Mouse (Mus musculus): ENCODE measurements around the gene Fbxw25. TPM values are rescaled to one million over a fixed set of nuclear protein-coding genes. Genes with fewer than 3 reads are reported as not detected.
"Not testable (repeated sequence)": the region's sequence is repeated elsewhere in the genome, so short reads cannot be mapped to it uniquely, and the experiment has no call there.

The Fbxw25 gene
- not detected for polyA plus RNA-seq (2017; shearing (Covaris generic))

GRCm38 (mm10) chr9:109664552-109664951 lies at the start of gene Fbxw25:
Fbxw25 (minus strand) TSS chr9:109664652.
- ATAC-seq: not testable (repeated sequence)

DNA sequence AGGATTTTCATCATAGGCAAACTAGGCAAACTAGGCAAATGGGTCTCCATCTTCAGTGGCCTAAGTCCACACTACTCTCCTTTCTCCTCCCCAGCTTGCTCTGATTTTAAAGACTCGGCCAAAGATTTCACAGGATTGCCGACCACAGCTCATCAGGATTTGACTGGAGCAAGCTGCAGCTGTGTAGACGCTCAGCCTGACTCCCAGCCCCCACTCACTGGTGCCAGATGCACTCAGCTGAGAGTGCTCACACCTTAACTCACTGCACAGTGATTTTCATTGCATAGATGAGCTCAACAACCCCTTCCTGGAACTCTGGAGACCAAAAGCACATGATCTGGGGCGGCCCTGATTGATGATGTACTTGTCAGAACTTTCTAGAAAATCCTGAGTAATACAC lies 38.1 kb upstream of the Fbxw25 start, which contains the start of gene Fbxw18:
TSS of gene Fbxw18 (minus strand) at position 101 of the 400 bp plus-strand sequence.
- ATAC-seq: not testable (repeated sequence)

DNA sequence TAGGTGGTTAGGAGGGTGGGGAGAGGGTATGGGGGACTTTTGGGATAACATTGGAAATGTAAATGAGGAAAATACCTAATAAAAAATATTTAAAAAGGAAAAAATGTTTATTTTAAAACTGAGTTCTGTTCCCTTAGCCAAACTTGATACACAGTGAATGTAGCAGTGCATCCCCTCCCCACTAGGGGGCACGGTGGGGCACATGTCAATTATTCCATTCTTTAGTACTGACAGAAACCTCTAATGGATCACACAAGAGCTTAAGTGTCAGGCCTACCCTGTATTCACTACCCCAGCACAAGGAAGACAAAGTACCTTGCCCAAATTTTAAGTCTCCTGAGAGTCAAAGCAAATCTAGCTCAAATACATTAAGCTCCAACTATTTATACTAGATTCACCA lies 20.8 kb upstream of the Fbxw25 start:
- no peak for ATAC-seq

DNA sequence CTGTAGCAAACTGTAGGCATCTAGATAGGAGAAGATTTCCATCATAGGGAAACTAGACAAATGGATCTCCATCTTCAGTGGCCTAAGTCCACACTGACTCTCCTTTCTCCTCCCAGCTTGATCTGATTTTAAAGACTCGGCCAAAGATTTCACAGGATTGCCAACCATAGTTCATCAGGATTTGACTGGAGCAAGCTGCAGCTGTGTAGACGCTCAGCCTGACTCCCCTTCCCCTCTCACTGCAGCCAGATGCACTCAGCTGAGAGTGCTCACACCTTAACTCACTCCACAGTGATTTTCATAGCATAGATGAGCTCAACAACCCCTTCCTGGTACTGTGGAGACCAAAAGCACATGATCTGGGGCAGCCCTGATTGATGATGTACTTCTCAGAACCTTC lies 38.5 kb downstream of the Fbxw25 start, which contains the start of gene Fbxw24:
TSS of gene Fbxw24 (minus strand) at position 101 of the 400 bp plus-strand sequence.
- ATAC-seq: not testable (repeated sequence)

DNA sequence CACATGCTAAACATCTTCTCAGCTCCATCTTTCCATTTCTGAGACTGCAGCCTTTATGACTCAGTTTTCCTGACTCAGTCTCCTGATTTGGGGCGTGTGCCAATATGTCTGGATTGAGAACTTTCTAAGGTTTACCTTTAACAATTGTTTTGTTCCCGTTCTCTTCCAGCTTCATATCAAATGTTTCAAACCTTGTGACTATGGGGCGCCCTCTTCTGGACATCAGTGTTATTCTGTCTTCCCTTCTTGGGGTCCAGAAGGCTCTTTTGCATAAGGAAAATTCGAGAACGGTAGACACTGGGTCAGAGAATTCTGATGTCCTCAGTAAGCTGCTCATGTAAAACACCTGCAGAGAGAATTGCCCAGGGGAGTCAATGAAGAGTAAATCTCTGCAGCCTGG lies 57.6 kb downstream of the Fbxw25 start:
- not testable (repeated sequence) for ATAC-seq

- ATAC-seq: not testable (repeated sequence)
Observed at GRCm38 (mm10) chr9:109602128-109602527, 62.3 kb downstream of the Fbxw25 start.

GRCm38 (mm10) chr9:109597226-109597625 lies 67.2 kb downstream of the Fbxw25 start:
- no peak for ATAC-seq

Other genes starting within 250 kb of the Fbxw25 start
- gene Fbxw16, start 215.5 kb downstream of the Fbxw25 start, polyA plus RNA-seq (2017; shearing (Covaris generic)): not detected
- not detected for gene Fbxw19, start 168.8 kb downstream of the Fbxw25 start, polyA plus RNA-seq (2017; shearing (Covaris generic))
- gene Fbxw15, start 96.4 kb downstream of the Fbxw25 start, polyA plus RNA-seq (2017; shearing (Covaris generic)): not detected
- under 1 TPM in 1 of 2 experiments, not detected in 1; 0.22 TPM for gene Fbxw24, start 38.6 kb downstream of the Fbxw25 start, polyA plus RNA-seq (2017; shearing (Covaris generic))
- gene Fbxw18, start 38.0 kb upstream of the Fbxw25 start, polyA plus RNA-seq (2017; shearing (Covaris generic)): not detected
- not detected for gene Fbxw26, start 81.4 kb upstream of the Fbxw25 start, polyA plus RNA-seq (2017; shearing (Covaris generic))
- gene Fbxw27, start 126.0 kb upstream of the Fbxw25 start, polyA plus RNA-seq (2017; shearing (Covaris generic)): not detected
- not detected for gene Spink8, start 147.6 kb upstream of the Fbxw25 start, polyA plus RNA-seq (2017; shearing (Covaris generic))
- 10 to 100 TPM in 1 of 2 experiments, 1 to 10 TPM in 1; 8.8 to 15.1 TPM for gene Nme6, start 168.1 kb upstream of the Fbxw25 start, polyA plus RNA-seq (2017; shearing (Covaris generic))
- gene Camp, start 185.0 kb upstream of the Fbxw25 start, polyA plus RNA-seq (2017; shearing (Covaris generic)): not detected
- 1 to 10 TPM; 7.0 to 7.4 TPM for gene Cdc25a, start 210.9 kb upstream of the Fbxw25 start, polyA plus RNA-seq (2017; shearing (Covaris generic))

All from CD4-positive, CD25-positive, alpha-beta regulatory T cell, adult 4 months (primary cell).